Mouse (Mus musculus) leukemia stem cell, adult 10-12 weeks (primary cell): ENCODE results near the gene Fblim1. TPM values are rescaled to one million over a fixed set of nuclear protein-coding genes. Genes with fewer than 3 reads are reported as not detected.

Source experiments
- polyA plus RNA-seq: library from polyadenylated mRNA; stranded (reverse); fragments of >175 nt; gene quantifications from 2 replicates; pipeline ENCODE4 v1.2.3, GENCODE M21; 2012; ENCODE audit warnings: low replicate concordance

Gene Fblim1
- polyA plus RNA-seq, result 2.7 TPM in 2 replicates

DNA sequence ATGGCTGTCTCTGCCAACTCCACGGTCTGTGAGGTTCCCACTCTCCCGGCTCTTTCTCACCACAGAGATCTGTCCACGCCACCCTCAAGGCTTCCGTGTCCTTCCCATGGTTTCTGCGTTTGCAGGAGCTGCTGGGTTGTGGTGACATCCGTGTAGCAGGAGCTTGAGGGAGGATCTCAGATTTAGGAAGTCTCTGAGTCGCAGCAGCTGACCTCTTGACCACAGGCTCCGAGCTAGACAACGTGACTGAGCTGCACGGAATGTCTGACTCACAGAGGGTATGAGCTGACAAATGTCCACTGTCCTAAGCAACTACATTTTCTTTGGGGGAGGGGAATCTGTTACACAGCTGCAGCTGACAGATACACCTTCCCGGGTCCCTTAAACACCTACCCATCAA is at the start of gene Fblim1:
Gene Fblim1, minus strand, starts transcription at position 236 of the 400 bp plus-strand sequence.

GRCm38 (mm10) chr4:141623666-141624065 is 17.8 kb upstream of the Fblim1 start, which contains the start of gene Slc25a34:
Gene Slc25a34, minus strand, starts transcription at chr4:141623821.

DNA sequence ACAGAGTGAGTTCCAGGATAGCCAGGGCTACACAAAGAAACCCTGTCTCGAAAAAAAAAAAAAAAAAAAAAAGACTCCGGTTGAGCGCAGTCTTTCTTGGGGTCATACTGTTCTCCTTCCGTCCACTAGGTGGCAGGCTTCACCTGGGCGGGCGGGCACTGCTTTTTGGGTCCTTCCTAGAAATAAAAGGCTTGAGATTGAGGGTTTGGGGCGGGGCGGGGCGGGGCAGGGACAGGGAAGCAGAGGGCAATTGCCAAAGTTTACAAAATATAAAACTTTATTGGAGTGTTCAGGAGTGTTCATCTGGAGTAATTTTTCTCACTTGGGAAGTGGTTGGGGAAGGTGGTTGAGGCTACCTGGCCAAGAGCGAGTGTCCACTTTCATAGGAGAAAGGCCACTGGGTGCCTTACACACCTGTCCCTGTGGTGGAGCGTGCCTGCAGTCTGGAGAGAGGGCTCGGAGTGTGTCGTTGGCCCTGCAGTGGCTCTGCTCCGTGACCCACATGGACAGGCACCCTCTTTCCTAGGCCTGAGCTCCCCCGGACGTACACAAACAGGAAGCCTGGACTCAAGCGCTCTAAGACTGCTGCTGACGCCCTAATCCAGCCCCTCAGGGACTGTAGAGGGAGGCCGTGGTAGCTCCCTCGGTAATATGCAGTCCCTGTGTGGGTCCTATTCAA is 12.8 kb upstream of the Fblim1 start, which contains the start of gene Tmem82:
Gene Tmem82, minus strand, starts transcription at position 69 of the 679 bp plus-strand sequence.

GRCm38 (mm10) chr4:141538408-141539212 is 67.3 kb downstream of the Fblim1 start, which contains the start of gene Spen:
Gene Spen, minus strand, starts transcription at chr4:141538597.

Other genes starting within 250 kb of the Fblim1 start
- not detected in 2 replicates for gene Fam131c, start 237.9 kb downstream of the Fblim1 start, polyA plus RNA-seq
- gene Clcnka, start 207.4 kb downstream of the Fblim1 start, polyA plus RNA-seq, result not detected in 2 replicates
- gene Clcnkb, start 190.1 kb downstream of the Fblim1 start, polyA plus RNA-seq, result 0.66 TPM in 1 of 2 replicates, not detected in the other
- not detected in 2 replicates for gene Hspb7, start 185.3 kb downstream of the Fblim1 start, polyA plus RNA-seq
- not detected in 2 replicates for gene Srarp, start 170.0 kb downstream of the Fblim1 start, polyA plus RNA-seq
- 33.7 and 37.3 TPM in 2 replicates for gene Zbtb17, start 161.4 kb downstream of the Fblim1 start, polyA plus RNA-seq
- gene Spen, start 67.5 kb downstream of the Fblim1 start, polyA plus RNA-seq, result 261 and 418 TPM in 2 replicates
- gene Tmem82, start 12.5 kb upstream of the Fblim1 start, polyA plus RNA-seq, result 0.39 and 0.51 TPM in 2 replicates
- gene Slc25a34, start 17.7 kb upstream of the Fblim1 start, polyA plus RNA-seq, result not detected in 2 replicates
- 22.8 and 33.3 TPM in 2 replicates for gene Plekhm2, start 58.8 kb upstream of the Fblim1 start, polyA plus RNA-seq
- gene Rsc1a1, start 79.5 kb upstream of the Fblim1 start, polyA plus RNA-seq, result 12.9 TPM in 1 of 2 replicates, not detected in the other
- 3.7 and 18.6 TPM in 2 replicates for gene Ddi2, start 117.3 kb upstream of the Fblim1 start, polyA plus RNA-seq
- gene Agmat, start 140.6 kb upstream of the Fblim1 start, polyA plus RNA-seq, result not detected in 2 replicates
- gene Dnajc16, start 184.8 kb upstream of the Fblim1 start, polyA plus RNA-seq, result 2.2 and 3.2 TPM in 2 replicates
- 30.7 and 39.1 TPM in 2 replicates for gene Casp9, start 187.5 kb upstream of the Fblim1 start, polyA plus RNA-seq
- gene Cela2a, start 220.1 kb upstream of the Fblim1 start, polyA plus RNA-seq, result not detected in 2 replicates
- gene Ctrc, start 240.3 kb upstream of the Fblim1 start, polyA plus RNA-seq, result not detected in 2 replicates